Mouse (Mus musculus): ENCODE data around the gene Nr2f6.

GRCm38 (mm10) chr8:71374616-71375206, 7.0 kb downstream of the Nr2f6 start:
- TF ChIP-seq GATA1 (IDR thresholded peaks at IDR 0.05; ENCODE audit: borderline replicate concordance, low read length) (no peak), FLI1 (IDR thresholded peaks at IDR 0.05; ENCODE audit: low read length) (no peak)

Data from megakaryocyte, embryonic 14.5 days (primary cell).